Mouse (Mus musculus) right cerebral cortex, adult 2 months (tissue): ENCODE results near the gene Hhip.

ENCODE experiments used
- DNase-seq, 2 experiments: peaks; one replicate each; pipeline ENCODE4 v3.0.0; 2021 to 2022; ENCODE audit warnings: low spot score in 2 of 2

Gene Hhip

DNA sequence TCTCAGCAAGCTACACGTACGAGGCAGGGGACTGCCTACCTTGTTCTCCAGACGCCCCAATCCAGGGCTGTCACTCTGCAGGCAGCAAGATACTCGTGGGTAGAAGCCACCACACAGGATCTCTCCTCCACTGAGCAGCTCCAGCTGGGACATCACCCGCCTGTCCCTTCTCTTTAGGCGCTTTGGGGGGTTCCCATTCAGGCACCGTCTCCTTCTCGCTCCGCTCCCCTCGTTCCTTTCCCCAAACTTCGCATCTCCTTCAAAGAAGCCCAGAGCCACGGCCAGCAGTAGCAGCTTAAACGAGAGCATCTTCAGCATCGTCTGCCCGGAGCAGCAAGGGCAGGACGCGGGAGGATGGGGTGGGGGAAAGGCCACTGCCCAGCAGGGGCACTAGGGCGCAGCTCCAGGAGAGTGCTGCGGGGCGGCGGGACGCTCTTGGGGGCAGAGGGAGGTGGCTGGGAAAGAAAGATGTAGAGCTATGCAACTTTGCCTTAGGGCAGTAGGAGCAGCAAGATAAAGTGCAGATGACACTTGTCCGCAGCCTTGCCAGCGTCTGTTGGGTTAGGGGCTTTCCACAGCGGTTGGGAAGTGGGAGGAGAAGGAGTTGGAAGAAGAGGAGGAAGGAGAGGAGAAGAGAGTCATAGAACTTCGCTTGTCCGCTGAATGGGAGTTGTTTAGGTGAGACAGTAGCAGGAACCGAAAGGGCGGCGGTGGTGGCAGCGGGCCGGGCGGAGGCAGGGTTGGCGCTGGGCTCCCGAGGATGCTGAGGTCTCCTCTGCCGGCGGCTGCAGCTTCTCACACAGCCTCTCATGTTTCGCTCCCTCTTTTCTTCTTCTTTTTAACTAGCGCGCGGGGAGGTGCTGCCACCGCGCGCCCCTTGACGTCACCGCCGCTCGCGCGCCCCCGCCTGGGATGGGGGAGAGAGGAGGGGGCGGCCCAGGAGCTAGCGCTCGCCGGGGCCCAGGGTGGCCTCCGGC lies at the start of gene Hhip:
Gene Hhip, minus strand, starts transcription at position 809 of the 977 bp plus-strand sequence.
- peak; percentile 54 to 57 for DNase-seq

DNA sequence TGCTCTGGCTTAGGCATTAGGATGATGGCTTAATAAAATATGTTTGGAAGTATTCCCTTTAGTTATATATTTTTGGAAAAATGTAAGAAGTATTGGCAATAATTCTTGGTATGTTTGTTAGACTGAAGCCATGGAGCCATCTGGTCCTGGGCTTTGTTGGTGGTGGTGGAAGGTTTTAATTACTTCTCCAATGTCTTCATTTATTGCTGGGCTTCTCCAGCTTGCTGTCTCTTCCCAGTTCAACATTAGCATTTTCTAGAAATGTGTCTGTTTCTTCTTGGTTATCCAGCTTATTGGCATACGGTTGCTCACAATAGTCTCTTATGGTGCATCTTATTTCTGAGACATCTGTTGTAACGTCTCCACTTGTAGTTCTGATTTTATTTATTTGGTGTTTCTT lies 29.2 kb upstream of the Hhip start:
- no peak for DNase-seq

DNA sequence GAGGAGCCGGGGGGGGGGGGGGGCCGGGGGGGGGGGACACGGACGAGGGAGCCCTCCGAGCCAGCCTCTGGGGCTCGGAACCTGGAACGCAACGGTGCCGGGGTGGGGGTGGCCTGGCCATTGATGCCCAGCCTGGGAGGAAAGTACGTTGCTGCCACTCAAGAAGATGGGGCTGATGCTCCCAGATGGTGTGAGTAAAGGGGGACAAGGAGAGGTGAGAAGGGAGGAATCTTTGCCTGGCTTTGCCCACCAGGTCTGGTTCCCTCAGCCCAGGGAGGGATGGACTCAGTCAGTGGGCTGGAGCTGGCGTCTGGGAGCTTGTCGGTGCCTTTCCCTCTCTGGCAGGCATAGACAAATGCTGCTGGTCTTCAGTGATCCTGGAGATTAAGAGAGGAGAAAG lies 387 bp upstream of the Hhip start:
- DNase-seq: peak in 1 of 2 experiments; percentile 20

DNA sequence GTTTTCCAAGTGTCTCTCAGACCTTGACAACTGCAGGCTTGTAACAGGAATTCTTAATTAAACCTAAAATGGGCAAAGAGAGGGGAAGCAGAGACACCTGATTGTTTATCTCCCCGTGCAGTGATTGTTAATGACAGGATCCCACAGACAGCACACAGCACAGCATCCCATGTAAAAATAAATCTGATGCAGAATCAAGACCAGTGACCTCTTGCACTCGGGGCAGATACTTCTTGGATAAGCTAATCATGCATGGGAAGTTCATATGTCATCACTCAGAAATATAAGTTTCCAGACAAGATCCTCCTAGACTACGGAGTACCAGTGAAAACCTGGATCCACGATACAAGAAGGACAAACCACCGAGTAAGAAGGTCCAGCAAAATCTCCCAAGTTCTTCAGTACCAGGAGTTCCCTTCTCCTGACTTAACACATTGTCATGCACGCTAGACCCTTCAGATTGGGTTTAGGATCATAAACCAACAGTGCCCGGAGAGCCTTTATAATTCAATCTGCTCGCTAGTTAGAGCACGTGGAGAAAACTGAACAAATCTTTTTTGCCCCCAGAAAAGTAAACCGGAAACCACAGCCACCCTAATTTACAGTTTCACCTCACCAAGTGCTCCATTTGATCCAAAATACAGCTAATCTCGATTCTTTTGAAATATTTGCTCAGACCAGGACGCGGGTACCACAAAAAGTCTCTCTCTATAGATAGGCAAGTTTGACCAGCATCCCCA lies 1.3 kb downstream of the Hhip start:
- DNase-seq: no peak

DNA sequence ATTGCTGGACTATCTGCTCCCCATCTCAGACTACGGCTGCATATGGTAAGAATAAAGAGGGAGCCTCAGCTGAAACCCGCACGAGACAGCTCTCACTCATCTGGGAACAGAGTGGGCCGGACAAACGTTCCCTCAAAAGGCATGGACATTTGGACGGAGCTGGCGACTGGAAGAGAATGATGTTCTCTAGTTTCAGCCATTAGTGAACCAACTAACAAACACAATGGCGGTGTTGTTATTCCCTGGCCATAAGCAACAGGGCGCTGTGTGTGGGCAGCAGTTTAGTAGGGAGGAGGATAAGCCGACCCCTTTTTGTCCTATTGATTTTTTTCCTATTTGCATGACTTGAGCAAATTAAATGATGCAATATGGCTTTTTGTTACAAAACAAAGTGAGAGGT lies 2.0 kb downstream of the Hhip start:
- no peak for DNase-seq

DNA sequence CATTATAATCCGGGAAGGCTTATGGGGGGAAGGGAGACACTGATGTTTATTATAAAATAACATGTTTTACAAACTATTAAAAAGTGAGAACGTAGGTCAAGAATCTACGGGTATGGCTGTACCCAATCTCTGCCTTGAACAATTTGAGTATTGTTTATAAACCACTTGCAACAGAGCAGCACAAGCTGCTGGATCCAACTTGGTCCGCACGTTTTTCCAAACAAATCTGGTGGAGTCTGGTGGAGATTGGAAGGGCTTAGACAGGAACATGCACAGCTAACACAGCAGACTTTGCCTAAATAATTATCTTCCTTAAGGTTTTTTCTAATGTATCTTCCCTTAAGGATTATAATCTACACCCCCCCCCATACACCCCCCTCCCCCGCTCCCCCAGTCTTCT lies 2.7 kb downstream of the Hhip start:
- no peak for DNase-seq

DNA sequence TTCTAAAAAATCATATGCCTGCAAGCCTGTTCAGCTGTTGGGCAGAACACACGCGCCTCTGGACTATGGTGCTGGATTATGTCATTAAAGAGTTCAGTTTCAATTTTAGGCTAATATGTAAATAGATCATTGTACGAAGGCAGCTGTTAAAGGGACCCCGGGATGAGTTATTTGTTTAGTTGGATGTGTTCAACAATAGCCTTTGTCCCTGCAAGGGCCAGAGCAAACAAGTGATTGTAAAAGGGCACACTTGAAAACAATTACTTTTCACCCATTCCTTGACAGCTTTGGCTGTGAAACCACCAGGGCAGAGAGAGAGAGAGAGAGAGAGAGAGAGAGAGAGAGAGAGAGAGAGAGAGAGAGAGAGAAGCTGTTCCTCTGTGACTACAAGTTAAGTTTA lies 3.6 kb downstream of the Hhip start:
- DNase-seq: no peak

DNA sequence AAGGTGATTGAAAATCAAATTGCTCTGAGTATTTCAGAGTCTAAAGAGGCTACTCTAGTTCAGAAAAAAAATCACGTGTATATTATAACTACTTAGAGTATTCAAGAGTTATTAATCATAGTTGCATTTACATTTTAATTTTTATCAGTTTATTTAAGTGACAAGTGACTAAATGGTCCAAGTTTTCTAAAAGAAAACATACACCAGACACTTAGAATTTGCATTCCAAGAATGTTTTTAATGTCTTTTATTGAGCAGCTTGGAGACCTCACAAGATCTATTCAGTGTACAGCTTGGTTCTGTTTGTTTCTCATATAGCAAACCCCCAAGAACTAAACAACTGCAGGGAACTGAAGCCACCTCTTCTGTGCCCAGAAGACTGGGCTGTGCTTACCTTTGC lies 5.0 kb downstream of the Hhip start:
- DNase-seq: no peak

DNA sequence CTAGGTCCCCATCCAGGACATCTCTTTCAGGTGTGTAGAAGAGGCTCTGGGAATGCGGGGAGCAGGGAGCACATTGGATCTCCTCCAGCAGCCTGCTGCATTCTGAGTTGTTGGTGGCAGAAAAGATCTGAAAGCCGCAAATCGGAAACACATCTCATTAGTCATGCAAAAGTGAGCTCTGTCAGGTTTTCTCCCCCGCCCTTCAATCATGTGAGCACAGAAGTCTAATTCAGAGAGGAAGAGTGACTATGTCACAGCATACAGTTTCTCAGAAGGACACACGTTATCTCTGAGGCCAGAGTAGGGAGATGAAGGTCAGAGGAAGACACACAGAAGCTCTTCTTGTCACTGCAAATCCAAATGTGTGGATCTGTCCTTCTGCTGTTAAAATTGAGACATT lies 6.3 kb downstream of the Hhip start:
- DNase-seq: no peak

DNA sequence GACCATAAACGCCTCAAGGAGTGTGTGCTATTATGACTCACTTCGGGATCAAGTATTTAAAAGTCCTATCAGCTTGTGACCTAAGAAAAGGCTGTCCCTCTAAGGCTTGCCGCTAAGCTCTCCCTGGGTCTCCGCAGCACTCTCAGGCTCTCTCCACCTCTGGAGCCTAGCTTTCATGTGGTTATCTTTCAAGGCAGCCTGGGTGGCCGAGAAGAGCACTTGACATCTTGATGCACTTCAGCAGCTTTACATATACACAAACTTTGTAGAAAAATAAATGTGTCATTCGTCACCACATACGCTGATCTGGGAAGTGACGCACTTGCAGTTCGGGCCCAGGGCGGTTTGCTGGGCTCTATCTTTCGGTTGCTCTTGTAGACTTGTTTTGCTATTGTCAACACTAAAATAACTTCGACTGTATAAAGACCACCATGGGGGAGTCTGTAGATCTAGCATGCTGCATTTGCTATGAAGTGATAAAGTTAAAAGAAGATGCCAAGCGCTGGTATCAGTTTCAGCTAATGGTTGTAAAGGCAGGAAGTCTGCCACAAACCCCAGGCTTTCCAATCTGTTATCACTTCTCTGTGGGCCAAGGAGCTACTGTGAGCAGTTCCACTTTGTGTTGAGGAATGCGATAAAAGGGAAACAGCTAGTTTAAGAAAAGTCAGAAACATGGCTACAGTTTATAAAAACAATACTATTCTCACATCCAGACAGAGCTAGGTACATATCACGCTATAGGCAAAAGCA lies 8.4 kb downstream of the Hhip start:
- DNase-seq: no peak

DNA sequence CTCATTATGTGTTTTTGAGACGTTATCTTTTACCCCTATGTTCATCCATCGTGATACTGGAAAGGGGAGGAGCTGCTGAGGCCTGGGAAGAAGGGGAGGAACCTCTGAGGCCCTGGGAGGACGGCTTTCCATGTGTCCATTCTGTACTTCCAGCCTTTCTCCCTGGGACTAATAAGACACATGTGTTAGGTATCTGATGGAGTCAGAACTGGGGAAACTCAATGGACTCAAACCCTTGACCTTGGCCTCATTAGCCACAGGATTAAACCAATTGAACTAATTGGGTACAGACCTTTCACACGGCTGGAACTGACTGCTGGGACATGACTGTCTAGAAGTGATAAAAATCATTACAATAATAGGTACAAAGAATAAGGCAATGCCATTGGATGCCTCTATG lies 9.6 kb downstream of the Hhip start:
- no peak for DNase-seq

DNA sequence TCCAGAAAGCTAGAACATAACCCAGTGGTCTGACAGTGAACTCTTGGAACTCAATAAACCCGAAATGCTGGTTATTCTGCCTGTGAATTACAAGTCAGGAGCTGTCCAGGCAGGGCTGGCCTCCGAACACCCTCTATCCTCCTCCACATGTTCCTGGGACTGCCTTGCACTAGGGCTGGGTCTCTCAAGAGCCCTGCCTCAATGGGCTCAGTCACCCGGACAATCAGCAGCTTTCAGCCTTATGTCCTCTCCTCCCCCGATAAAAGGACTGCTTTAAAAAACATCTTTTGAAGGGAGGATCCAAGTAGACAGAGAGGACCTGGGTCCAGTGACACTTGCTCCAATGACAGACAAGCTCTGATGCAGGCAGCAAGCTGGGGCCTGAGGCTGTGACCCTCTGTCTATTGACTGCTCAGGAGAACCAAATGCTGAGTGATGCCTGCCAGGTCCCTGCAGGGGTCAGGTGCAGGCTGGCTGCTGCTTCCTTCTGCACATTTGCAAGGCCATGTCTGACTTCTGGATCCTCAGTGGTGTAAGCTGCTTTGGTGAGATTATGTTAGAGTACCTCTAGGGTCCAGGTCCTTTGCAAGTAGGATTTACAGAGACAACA lies 20.1 kb downstream of the Hhip start:
- DNase-seq: no peak

DNA sequence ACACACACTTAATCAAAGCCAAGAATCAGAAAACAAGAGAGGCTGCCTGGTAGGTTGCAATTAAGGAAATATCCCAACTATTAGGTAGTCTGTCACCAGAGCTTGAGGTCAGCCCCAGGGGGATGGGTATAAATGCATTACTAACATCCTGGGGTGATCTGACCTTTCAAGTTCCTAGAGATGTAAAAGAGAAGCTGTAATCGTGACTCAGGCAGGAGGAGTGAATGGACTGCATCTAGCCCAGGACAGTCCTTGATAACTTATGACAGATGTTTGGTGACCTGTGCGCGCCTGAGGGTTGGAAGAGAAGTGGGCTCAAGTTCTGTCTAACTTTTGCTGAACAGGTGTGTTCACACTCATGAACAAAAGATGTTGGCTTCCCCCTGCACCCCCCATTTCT lies 25.2 kb downstream of the Hhip start:
- no peak for DNase-seq

DNA sequence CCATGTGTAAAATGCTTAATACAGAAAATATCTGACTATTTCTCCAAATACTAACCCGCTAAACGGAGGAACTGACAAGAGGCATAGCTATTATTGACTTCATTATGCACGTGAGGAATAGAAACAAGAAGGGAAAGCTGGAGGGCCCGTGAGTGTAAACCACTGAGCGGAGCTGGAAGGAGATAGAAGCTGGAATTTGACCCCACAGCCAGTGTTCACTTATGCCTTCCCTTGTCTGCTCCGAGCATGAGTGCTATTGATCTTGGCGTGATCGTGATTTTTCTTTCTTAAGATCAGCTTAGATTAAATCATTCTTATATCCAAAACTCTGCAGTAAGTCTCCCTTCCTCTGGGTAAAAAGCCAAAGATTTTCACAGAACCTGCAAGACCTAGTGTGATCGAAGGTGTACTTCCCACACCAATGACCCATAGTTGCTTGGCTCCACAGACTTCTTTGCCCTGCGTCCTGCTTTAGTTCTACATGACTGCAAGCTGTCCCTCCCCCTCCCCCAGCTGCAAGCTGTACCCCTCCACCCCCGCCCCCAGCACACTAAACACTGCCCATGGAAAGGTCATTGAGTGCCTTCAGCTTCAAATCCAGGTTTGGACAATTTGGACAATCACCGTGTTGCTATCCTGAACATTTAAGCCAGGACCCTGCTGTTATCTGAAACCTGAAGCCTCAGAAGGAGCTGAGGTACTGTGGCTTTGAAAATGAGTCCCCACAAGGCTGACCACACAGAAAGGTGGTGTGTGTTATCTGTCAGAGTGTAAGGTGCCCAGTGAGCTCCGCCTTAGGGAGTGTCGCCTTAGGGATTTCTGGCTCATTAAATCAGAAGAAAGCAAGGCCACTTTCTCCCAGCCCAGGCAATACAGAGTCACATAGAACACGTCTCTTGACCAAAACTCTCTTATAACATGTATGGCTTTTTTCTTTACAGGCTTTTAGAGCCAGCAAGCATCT lies 26.2 kb downstream of the Hhip start:
- DNase-seq: no peak

DNA sequence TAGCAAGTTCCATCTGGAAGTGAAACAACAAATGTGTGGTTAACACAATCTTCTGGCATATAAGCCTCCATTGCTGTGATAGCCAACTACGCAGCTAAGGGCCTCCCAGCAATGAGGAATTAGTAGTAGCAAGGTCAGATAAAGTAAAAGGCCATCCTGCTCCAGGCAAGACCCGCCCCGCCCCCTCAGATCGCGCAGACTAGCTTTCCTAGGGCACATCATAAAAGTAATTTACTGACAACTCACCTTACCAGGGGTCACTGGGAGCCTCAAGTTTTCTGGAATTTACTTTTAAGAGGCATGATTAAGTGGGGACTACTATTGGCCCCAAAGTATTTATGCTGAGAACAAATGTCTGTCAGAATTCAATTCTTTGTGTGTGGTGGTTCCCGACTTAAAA lies 28.2 kb downstream of the Hhip start:
- DNase-seq: no peak

DNA sequence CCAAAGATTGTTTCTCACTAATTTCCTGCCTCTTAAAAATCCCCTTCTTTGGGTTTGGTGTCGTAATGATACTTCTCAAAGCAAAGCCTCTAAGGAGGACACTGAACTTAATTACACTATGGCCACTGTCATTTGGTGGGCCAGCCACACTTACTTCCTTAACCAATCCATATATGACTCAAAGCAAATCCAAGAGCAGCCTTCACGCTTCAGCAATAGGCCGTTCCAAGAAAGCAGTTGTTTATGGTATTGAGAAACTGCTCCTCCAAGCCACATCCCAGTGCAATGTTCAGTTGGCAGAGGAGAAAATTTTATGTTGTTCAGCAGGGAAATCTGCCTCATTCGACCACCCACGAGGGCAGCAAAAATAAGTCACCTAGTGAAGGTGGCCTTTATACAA lies 37.3 kb downstream of the Hhip start:
- no peak for DNase-seq

DNA sequence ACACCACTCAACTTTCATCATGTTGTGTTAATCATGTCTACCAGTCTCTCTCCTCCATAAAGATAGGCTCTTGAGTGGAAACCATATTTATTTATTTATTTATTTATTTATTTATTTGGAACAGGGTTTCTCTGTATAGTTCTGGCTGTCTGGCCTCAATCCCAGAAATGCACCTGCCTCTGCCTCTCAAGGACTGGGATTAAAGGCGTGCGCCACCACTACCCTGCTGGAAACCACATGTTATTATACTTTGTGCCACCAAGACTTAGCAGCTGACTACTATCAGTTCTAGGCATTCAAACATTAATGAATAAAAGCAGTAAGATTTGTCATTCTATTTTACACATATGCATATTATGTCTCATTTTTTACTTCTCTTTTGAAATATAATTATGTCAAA lies 42.0 kb downstream of the Hhip start:
- DNase-seq: no peak

DNA sequence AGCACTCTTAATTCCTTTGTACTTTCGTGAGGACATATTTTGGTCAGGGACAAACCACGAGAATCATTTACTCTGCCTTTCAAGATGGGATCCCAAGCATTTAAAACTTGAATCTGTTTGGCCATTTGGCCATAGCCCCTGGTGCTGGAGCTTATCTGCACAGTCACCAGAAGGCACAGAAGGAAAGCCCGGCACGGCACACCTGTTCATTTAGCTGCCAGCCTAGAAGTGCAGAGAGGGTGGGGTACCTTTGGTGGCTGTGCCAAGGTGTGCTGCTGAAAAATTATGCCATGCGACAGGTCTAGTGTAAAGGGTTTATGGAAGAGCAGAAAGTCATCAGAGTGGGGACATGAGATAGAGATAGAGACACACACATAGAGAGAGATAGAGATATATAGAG lies 53.4 kb downstream of the Hhip start:
- DNase-seq: no peak

DNA sequence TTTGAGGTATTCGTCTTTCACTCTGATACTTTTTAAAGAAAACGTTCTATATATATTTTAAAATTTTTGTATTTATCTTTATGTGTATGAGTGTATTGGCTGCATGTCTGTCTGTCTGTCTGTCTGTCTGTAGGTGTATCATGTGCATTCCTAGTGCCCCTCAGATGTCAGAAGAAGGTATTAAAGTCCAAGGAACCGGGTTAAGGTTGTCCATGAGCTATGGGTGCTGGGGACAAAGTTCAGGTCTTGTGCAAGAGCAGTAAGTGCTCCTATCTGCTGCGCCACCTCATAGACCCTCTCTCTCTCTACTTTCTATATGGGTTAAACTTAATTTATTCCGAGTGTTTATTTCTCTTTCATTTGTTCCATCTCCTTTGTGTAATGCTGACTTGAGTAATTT lies 55.5 kb downstream of the Hhip start:
- DNase-seq: no peak

DNA sequence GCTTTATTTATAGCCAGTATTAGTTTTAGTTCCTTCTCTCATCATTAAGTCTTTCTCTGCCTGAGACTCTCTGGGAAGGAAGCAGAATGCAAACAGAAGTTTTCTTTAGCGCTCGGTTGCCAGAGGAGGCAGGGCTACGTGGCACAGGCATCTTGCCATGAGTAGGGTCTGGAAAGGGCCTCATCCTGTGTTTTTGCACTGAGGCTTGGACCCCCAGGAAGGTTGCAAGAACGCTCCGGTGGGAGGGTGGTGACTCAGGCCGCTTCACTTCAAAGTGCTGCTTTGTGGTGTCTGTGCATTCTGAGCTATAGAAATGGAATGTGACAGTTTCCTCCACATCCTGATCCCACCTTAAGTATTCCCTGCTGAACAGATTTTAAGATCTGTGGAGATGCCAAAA lies 62.7 kb downstream of the Hhip start:
- DNase-seq: no peak

DNA sequence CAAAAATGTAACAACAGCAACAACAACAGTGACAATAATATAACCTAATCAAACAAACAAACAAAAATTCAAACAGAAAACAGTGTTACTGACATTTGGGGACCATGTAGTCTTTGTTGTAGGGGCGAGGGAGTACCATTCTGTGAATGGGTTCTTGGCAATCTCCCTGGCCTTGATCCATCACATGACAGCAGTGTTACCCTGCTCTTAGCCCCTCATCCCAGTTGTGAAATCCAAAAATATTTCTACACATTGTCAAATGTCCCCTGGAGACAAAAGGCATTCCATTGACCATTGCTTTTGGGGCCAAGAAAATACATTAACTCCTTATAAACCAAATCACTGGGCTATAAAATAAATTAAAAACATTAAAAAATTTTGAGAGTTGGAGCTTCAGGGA lies 64.3 kb downstream of the Hhip start:
- DNase-seq: no peak
